Mouse (Mus musculus) gastrocnemius, adult 8-10 months (tissue): ENCODE data around the gene Josd2. TPM values are rescaled to one million over a fixed set of nuclear protein-coding genes. Genes with fewer than 3 reads are reported as not detected.
A peak's percentile ranks its signal among the peaks of the same experiment; 100 is the strongest.

ENCODE experiments used
- DNase-seq, 2 experiments: peaks; one replicate each; pipeline ENCODE4 v3.0.0; 2022; ENCODE audit warnings: low spot score in 2 of 2
- total RNA-seq, 4 experiments: library from RNA; stranded (reverse); gene quantifications; 2 replicates each; pipeline ENCODE4 v1.2.4; 2022

Gene Josd2
- total RNA-seq, 4 experiments from 2014 or later, result 48.9 to 66.1 (median 56.3) TPM

DNA sequence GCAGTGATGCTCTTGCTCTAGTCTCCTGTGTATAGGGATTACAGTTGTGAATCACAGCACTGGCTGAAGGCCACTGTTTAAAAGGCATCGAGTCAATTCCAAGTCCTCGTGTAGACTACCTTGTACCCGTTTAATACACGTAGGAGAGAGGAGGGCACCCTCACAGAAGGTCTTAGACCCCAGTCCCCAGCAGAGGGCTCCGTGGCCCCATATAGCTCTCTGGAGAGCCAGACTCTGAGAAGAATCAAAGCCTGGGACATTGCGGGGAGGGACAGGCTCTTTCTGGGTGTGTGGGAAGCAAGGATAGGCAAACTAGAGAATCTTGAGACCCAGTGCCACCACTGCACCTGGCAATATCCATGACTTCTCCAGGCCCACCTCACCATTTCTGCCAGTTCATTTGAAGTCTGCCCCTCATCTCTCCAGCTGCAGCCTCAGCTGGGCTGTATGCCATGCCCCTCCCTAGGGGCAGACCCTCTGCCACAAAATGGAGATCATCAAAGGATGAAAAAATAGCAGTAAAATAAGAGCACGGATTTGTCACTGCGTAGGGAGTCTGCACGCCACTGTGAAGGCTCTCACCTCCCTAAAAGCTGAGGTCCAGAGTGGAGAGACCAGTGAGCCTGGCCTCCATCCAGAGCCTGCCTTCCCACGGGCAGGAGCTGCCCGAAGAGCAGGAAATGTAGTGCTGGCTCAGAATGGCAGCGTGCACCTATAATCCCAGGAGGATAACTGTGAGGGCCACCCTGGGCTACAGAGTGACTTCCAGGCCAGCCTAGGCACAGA lies 21.5 kb upstream of the Josd2 start:
- DNase-seq, result no peak

DNA sequence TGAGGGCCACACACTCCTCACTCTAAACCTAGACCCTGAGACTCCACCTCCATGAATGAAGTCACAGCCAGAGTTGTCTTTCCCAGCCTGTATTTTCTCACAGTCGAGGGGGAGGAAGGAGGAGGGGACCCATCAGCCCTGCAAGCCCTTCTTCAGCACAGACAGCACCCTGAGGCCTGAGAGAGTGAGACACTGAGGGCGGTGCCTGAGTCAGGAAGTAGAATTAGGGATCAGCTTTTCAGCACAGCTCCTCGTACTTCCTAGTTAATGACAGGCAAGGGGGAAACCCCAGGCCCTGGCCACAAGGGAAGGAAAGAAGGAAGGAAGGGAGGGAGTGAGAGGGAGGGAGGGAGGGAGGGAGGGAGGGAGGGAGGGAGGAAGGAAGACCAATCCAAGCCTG lies 14.5 kb upstream of the Josd2 start:
- DNase-seq, result no peak

DNA sequence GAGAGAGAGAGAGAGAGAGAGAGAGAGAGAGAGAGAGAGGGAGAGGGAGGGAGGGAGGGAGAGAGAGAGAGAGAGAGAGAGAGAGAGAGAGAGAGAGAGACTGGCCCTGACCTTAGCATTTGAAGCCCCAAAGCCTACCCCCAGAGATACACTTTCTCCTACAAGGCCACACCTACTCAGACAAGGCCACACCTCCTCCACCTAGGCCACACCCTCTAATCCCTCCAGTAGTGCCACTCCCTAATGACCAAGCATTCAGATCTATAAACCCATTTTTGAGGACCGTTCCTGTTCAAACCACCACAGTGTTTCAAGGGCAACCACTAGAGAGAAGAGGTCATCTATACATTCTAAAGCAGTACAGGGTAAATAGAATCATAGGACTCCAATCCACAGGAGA lies 11.5 kb upstream of the Josd2 start:
- no peak for DNase-seq

DNA sequence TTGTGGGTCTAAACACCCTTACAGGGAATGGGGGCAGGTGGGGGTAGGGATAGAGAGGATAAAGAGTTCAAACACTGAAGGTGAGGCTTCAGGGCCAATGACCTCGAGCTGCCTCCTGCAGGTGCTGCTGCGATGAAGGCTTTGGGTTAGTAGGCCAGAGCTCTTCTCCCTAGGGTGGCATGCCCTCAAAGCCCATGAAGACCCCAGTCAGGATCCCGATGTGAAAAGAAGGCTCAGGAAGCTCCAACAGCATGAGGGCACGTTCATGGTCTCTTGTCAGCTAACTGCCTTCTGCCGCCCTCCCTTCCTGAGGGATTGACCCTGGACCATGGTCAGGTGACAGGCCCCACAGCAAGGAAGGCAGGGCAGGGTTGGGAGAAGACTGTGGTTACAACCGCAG lies 7.7 kb upstream of the Josd2 start:
- peak in 1 of 2 experiments; percentile 0 for DNase-seq

DNA sequence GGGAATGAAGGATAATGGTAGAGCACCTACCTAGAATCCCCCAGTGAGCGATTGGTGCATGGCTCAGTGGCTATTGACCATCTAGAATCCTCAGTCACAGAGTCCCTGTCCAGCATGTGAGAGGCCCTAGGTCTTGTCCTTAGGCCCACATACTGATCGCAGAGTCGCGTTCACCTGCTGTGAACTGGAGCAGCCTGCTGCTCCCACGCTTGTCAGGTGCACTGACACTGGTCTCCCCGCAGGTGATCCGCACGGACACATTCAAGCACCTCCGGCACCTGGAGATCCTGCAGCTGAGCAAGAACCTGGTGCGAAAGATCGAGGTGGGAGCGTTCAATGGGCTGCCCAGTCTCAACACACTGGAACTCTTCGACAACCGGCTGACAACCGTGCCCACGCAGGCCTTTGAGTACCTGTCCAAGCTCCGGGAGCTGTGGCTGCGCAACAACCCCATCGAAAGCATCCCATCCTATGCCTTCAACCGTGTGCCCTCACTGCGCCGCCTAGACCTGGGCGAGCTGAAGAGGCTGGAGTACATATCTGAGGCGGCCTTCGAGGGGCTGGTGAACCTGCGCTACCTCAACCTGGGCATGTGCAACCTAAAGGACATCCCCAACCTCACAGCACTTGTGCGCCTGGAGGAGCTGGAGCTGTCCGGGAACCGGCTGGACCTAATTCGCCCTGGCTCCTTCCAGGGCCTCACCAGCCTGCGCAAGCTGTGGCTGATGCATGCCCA lies 6.8 kb upstream of the Josd2 start:
- DNase-seq, result no peak

DNA sequence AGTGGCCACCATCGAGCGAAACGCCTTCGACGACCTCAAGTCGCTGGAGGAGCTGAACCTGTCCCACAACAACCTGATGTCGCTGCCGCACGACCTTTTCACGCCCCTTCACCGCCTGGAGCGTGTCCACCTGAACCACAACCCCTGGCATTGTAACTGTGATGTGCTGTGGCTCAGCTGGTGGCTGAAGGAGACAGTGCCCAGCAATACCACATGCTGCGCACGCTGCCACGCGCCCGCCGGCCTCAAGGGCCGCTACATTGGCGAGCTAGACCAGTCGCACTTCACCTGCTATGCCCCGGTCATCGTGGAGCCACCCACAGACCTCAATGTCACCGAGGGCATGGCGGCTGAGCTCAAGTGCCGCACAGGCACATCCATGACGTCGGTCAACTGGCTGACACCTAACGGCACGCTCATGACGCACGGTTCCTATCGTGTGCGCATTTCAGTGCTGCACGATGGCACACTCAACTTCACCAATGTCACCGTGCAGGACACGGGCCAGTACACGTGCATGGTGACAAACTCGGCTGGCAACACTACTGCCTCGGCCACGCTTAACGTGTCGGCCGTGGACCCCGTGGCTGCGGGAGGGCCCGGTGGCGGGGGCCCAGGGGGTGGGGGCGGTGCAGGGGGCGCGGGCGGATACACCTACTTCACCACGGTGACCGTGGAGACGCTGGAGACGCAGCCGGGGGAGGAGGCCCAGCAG lies 6.1 kb upstream of the Josd2 start:
- DNase-seq, result no peak

DNA sequence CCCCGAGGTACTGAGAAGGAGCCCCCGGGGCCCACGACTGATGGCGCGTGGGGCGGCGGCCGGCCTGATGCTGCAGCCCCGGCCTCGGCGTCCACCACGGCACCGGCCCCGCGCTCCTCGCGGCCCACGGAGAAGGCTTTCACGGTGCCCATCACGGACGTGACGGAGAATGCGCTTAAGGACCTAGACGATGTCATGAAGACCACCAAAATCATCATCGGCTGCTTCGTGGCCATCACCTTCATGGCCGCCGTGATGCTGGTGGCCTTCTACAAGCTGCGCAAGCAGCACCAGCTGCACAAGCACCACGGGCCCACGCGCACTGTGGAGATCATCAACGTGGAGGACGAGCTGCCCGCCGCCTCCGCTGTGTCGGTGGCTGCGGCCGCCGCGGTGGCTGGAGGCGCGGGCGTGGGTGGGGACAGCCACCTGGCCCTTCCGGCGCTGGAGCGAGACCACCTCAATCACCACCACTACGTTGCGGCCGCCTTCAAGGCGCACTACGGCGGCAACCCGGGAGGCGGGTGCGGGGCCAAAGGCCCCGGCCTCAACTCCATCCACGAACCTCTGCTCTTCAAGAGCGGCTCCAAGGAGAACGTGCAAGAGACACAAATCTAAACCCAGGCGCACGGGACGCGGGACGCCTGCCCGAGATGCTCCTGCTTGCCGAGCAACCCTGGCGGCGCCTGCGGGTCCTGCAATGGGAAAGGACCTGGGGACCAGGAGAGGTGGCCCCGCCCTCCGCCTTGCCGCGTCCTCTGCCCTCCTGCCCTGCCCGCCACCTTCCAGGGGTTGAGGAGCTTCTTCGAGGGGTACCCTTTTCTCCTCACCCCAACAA lies 5.3 kb upstream of the Josd2 start:
- no peak for DNase-seq

DNA sequence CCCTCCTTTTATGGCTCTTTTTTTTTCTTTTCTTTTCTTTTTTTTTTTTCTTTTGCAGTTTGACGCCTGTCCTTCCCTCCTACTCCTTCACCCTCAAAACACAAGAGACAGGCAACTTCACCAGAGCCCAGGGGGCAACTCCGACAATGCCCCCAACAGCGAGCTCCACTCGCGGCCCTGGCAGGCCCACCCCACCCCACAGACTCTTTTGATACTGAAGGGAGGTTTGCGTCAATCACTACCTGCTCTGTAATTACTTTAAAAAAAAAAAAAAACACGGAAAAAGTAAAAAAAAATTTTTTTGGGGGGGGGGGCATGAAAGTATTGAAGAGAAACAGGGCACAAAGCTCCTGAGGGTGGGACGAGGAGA lies 4.7 kb upstream of the Josd2 start:
- DNase-seq, result no peak

DNA sequence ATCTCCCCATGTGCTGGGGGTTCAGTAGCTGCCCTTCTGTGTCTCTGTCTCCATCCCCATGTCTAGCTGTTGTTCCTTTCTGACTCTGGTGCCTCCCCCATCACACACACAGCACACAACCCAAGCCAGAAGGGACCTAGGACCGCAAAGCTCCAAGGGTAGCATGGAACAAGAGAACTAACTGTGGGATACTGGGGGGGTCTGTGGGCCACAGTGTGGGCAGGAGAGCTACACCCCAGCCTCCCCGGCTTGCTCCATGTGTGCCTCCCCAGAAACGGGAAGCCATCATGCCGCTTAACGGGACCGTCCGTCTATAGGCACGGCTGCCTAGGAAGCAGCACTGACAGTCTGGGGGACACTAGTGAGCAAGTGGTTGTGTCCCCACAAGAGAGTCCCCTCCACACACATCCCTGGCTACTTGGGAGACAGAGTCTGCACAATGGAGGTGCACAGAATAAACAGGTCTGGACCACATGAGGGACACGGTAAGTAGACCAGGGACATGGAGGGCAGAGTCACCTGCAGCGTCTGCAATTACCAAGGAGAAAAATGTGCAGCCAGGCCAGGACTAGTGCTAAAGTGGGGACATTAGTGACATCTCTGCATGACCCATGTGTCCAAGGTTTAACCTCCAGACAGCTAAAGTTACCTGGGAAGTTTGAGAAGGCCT lies 4.1 kb upstream of the Josd2 start:
- DNase-seq, result no peak

DNA sequence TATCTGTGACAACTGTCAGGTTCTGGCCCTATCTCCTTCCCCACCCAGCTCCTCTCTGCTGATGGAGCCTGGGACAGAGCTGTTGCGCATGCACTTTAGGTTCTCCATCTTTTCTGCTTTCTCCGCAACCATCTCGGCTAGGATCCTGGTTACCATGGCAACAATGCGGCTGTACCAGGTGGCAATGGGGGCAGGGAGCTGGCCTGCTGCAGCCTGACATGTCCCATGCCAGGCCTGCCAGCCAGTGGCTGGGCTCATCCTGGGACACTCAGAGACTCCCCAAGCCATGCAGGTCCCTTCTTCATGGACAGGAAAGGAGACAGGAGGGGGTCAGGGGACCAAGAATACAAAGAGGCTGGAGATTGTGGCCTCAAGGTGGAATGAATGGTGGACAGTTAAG lies 3.3 kb upstream of the Josd2 start:
- no peak for DNase-seq

DNA sequence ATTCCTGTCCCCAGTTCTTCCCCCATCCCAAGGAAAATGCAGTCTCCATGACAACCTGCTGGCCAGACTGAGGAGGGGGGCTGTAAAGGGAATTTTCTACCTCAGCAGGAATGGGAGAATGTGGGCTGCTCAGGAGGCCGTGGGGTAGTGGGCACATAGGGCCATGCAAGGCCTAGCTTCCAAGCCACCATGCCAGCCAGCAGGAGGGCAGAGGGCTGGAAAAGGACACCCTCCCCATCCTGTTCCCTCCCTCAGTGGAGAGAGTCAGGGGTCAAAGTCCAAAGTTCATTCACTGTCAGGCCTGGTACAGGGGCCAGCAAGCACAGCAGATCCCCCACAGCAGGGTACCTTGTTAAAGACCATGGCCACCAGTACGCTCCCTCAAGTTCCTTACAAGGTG lies 2.7 kb upstream of the Josd2 start, which contains the start of gene Aspdh:
Gene Aspdh, plus strand, starts transcription at position 281 of the 400 bp plus-strand sequence.
- no peak for DNase-seq

DNA sequence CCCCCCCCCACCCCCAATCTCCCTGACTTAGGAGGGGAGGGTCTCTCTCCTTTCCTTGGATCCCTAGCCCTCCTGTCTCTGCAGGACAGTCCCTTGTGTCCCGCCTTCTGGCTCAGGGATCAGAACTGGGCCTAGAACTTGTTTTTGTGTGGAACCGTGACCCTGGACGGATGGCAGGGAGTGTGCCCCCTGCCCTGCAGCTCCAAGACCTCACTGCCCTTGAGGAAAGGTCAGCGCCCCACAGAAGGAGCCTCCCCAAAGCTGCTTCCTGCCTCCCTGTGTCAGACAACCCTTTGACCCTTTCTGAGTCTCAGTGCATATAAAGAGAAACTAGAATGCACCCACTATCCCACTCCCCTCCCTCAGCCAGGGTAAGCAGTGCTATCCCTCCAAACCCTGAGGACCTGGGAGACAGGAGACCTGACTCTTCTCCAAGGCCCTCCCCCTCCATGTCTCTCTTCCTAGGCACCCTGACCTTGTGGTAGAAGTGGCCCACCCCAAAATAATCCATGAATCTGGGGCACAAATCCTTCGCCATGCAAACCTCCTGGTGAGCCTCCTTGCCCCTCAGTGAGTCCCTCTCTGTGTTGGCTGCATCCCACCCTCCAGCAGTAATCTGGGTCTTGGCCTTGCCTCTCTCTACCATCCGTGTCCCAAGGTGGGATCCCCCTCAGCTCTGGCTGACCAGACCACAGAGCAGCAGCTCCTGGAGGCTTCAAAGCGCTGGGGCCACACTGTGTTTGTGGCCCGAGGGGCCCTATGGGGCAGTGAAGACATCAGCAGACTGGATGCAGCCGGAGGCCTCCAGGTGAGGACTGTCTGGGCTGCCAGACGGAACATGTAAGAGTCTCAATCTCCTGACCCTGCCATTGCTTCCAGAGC lies 1.5 kb upstream of the Josd2 start:
- DNase-seq, result no peak

DNA sequence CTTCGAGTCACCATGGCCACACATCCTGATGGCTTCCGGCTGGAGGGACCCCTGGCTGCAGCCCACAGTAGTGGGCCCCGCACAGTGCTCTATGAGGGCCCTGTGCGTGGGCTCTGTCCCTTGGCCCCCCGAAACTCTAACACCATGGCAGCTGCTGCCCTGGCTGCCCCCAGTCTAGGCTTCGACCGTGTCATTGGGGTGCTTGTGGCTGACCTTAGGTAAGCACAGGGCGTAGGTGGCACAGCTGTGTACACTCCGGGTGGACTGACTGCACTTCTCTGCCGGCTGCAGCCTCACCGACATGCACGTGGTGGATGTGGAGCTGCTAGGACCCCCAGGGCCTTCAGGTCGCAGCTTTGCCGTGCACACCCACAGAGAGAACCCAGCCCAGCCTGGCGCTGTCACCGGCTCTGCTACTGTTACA lies 880 bp upstream of the Josd2 start:
- DNase-seq, result no peak

DNA sequence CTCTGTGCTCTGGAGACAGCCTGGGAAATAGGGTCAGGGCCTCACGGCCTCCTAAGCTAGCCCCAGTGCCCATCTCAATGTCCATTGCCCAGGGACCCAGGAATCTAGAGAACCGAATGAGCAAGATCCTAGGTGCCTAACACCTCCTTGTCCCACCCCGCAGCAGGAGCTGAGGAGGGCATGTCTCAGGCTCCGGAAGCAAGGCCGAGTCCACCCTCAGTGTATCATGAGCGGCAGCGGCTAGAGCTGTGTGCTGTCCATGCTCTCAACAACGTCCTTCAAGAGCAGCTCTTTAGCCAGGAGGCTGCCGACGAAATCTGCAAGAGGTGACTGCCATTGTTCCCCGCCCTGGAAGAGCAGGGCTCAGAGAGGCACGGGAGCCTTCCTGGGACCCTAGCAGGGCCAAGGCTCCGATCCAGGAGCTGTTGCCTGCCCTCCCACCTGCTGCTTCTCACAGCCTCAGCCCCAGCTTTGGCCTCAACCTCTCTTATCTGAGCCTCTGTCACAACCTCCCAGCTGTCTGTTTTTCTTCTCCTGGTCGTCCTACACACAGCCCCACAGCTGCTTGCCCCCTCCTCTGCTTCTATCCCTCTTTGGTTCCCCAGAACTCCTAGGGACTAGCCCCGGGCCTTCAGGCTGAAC lies 985 bp downstream of the Josd2 start:
- no peak for DNase-seq

DNA sequence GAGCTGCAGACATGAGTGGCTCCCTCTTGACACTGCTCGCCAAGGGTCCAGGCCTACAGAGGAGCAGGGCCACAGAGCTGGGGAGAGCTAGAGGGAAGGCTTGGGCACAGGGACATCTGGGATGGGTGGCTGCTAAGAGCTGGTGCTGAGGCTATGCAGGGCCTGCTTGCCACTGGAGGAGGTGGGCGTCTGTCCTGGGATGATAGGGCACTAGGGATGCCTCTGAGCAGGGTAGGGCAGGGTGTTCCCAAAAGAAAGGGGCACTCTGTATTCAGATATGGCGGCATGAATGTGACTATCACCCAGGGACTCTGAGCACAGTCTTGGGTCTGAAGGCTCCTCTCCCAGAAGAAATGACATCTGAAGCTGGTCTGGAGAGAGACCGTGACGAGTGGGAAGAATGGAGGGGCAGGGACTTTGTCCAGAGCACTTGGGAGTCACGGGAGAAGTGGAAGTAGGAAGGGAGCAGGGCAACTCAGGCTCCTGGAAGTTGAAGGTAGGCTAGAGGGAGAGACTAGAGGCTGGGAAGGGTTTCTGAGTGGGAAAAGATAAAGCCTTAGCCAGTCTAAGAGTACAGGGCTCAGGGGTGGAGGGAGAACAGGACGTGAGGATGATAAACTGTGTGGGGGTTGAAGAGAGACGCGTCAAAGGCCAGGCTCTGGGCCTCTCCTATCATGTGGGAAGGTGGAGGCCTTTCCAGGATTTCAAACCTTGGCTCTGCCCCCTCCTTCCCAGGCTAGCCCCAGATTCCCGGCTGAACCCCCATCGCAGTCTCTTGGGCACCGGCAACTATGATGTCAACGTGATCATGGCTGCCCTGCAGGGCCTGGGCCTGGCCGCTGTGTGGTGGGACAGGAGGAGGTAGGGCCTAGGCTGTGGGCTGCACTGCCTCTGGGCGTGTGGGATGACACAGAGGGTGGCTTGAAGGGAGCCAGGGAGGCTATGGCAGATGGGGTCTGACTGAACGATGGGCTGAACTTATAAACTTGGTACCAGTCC lies 2.2 kb downstream of the Josd2 start:
- no peak for DNase-seq

DNA sequence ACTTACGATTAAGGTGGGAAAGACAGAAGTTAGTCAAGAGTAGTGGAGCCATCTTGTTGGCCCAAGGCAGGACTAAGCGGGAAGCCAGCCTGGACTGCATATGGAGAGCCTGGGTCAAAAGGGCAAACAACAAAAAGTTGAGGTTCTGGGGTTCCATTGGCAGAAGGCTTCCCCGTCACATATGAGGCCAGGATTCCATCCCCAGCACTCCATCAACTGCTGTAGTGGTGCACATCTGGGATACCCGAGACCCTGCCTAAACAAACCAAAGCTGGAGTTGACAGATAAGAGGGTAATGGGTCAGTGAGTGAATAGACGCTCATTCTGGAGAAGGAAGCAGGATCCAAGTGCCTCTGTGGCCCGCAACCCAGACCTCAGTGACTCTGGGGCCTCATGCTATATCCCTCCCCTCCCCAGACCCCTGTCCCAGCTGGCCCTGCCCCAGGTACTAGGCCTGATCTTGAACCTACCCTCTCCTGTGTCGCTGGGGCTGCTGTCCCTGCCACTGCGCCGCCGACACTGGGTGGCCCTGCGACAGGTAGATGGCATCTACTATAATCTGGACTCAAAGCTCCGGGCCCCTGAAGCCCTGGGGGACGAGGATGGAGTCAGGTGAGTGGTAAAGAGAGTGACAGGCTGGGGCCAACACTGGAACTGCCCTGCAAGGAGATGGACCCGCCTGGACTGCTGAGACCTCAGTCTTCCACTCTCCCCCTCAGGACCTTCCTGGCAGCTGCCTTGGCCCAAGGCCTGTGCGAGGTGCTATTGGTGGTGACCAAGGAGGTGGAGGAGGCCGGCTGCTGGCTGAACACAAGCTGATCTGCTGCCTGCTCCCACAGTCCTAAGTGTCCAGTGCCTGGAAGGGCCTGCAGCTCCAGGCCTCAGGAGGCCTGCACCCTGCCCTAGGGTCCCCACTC lies 3.2 kb downstream of the Josd2 start:
- no peak for DNase-seq
